Mouse (Mus musculus) bone marrow, adult 2 months (tissue): ENCODE data around the gene Ephb1. TPM values are rescaled to one million over a fixed set of nuclear protein-coding genes. Genes with fewer than 3 reads are reported as not detected.

Source experiments
- H3K27ac ChIP-seq: fragments of 200-500 bp; 2 replicates; pipeline ENCODE4 v1.5.1; 2012; ENCODE audit warnings: low read depth, mild to moderate bottlenecking, control low read depth, inconsistent platforms, low read length; ENCODE audit not compliant: control insufficient read depth, poor library complexity, insufficient read depth
- H3K4me1 ChIP-seq: fragments of 200-500 bp; 2 replicates; pipeline ENCODE4 v1.6.1; 2011; ENCODE audit warnings: low read length; ENCODE audit not compliant: control insufficient read depth, insufficient read depth
- H3K4me3 ChIP-seq: fragments of 200-500 bp; replicated peaks from 2 replicates; pipeline ENCODE3; 2011; ENCODE audit warnings: mild to moderate bottlenecking, low read depth, low read length, control low read depth; ENCODE audit not compliant: control insufficient read depth
- CTCF ChIP-seq: fragments of 200-500 bp; IDR thresholded peaks from 2 replicates; pipeline ENCODE4 v1.5.1; 2011; ENCODE audit warnings: low read length, control low read depth; ENCODE audit not compliant: control insufficient read depth, insufficient read depth
- POLR2A ChIP-seq: fragments of 200-500 bp; IDR thresholded peaks from 2 replicates; pipeline ENCODE4 v1.6.1; 2011; ENCODE audit warnings: low read depth, mild to moderate bottlenecking, control low read depth, low read length, borderline replicate concordance; ENCODE audit not compliant: control insufficient read depth
- WGBS: fragments of 180-500 bp; shearing (Covaris S2); methylation state at CpG from one replicate; pipeline ENCODE4 v1.1.7; 2018; 5-methylcytosine and 5-hydroxymethylcytosine counted together
- polyA plus RNA-seq: library from polyadenylated mRNA; stranded (reverse); fragments of >200 nt; gene quantifications from 2 replicates; pipeline ENCODE4 v1.2.4, GENCODE M21; 2011; ENCODE audit warnings: low replicate concordance; ENCODE audit not compliant: missing spikeins, insufficient read depth, insufficient read length

The Ephb1 gene
- polyA plus RNA-seq, 1 experiment, result 1.3 TPM

DNA sequence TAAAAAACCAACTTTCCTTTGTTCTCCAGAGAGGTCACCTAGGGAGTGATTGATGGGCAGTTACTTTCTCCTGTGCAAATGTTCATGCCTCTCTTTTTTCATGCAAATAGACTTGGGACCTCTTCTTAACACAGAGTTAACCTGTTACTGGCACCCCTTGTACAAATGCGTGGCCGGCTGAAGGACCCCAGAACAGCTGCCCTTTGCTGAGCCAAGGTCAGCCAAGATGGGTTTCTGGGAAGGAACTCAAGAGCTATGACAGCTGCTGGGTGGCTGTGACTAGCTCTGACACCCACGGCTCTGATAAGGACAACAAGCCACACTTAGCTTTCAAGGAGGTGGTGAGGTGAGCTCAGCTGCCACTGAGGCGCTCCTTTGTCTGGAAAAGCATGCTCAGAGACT, 92.4 kb downstream of the Ephb1 start:
- Histone ChIP-seq H3K4me1 (no peaks in the 10 kb centered on the region), H3K27ac (no peak overlapping the region), H3K4me3 (no peak overlapping the region)
- WGBS, result 31% methylated on average over 4 of the region's 4 CpGs
- TF ChIP-seq CTCF (no peak), POLR2A (no peak)

DNA sequence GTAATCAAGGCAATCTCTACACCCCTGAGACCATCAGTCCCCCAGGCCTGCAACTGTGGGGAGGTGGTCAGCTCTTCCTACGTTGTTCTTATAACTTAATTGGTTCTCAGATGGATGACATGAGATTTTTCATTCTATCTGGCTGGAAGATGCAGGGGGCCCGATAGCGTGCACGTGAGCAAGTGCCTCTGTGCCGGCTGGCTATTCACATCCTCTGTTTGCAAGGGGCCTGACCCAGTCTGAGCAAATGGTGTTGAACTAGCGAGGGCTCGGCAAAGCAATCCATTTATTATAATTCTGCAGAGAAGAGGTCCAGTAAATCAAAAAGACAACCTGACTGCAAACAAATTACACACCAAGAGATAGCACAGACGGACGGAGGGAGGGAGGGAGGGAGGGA, 93.0 kb downstream of the Ephb1 start:
- WGBS, result 37% methylated on average over 9 of the region's 9 CpGs
- no peaks in the 10 kb centered on the region for H3K4me1 ChIP-seq
- TF ChIP-seq CTCF (no peak), POLR2A (no peak)
- no peak overlapping the region for H3K4me3 ChIP-seq
- H3K27ac ChIP-seq, result no peak overlapping the region

GRCm38 (mm10) chr9:102256407-102256806, 98.1 kb downstream of the Ephb1 start:
- WGBS, result 77% methylated on average over 5 of the region's 5 CpGs
- Histone ChIP-seq H3K27ac (no peak overlapping the region), H3K4me3 (no peak overlapping the region), H3K4me1 (no peaks in the 10 kb centered on the region)
- TF ChIP-seq POLR2A, result no peak
- no peak for TF ChIP-seq CTCF

GRCm38 (mm10) chr9:102255803-102256202, 98.7 kb downstream of the Ephb1 start:
- Histone ChIP-seq H3K27ac (no peak overlapping the region), H3K4me3 (no peak overlapping the region), H3K4me1 (no peaks in the 10 kb centered on the region)
- TF ChIP-seq POLR2A (no peak), CTCF (no peak)
- WGBS, result 64% methylated on average over 6 of the region's 6 CpGs

- no peak overlapping the region for H3K27ac ChIP-seq
- no peaks in the 10 kb centered on the region for H3K4me1 ChIP-seq
- 55% methylated on average over 9 of the region's 9 CpGs for WGBS
- TF ChIP-seq CTCF, result no peak
- no peak for TF ChIP-seq POLR2A
- no peak overlapping the region for H3K4me3 ChIP-seq
These were observed 105.2 kb downstream of the Ephb1 start for GRCm38 (mm10) chr9:102249124-102249816.

DNA sequence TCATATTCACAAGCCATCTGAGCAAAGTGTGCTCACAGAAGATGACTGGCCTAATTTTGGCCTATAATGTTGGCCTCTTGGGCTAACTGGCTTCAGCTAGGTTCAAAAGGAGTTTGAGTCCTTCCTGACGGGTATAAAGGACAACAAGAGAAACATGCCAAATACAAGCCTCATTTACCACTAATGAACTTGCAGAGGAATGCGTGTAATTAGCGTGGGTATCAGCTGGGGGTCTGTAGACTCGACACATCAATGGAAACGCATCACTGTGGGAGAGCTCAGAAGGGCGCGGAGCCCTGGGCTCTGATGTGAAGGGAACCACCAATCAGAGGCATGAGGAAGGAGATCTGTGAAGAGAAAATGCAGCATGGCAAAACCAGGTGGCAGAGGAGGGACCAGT, 108.9 kb downstream of the Ephb1 start:
- whole genome bisulfite sequencing, result 73% methylated on average over 7 of the region's 7 CpGs
- TF ChIP-seq CTCF (no peak), POLR2A (no peak)
- Histone ChIP-seq H3K4me1 (no peaks in the 10 kb centered on the region), H3K4me3 (no peak overlapping the region), H3K27ac (no peak overlapping the region)

GRCm38 (mm10) chr9:102243296-102243695, 111.2 kb downstream of the Ephb1 start:
- no peak overlapping the region for H3K27ac ChIP-seq
- no peak overlapping the region for H3K4me3 ChIP-seq
- no peaks in the 10 kb centered on the region for H3K4me1 ChIP-seq
- 40% methylated on average over 7 of the region's 7 CpGs for WGBS
- TF ChIP-seq POLR2A (no peak), CTCF (no peak)

- no peak for TF ChIP-seq POLR2A
- no peak for TF ChIP-seq CTCF
- Histone ChIP-seq H3K27ac (no peak overlapping the region), H3K4me3 (no peak overlapping the region), H3K4me1 (no peaks in the 10 kb centered on the region)
- WGBS, result 78% methylated on average over 2 of the region's 2 CpGs
These were observed 112.9 kb downstream of the Ephb1 start for GRCm38 (mm10) chr9:102241546-102241945.

DNA sequence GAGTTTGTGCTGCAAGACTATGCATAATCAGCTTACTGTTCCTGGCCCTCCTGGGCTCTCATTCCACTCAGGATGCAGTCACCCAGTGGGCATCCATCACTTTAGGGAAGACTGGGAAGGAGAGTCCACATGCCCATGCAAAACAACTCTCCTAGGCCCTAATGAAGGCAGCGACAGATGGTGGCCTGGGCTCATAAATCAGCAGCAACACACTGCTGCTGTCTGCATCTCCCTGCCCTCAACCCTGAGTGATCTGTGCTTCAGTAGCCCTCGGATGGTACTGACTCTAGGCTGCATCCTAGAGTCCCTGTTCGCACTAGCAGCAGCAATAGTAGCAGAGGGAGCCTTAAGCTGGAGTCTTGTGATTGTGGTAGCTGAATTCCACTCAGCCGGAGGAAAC, 114.3 kb downstream of the Ephb1 start:
- H3K4me1 ChIP-seq, result no peaks in the 10 kb centered on the region
- no peak overlapping the region for H3K4me3 ChIP-seq
- WGBS, result 51% methylated on average over 4 of the region's 4 CpGs
- no peak overlapping the region for H3K27ac ChIP-seq
- no peak for TF ChIP-seq CTCF
